Mouse (Mus musculus) layer of hippocampus, adult 18-20 months (tissue): ENCODE measurements around the gene Ccdc38. TPM values are rescaled to one million over a fixed set of nuclear protein-coding genes. Genes with fewer than 3 reads are reported as not detected.
"Not testable (repeated sequence)": the region's sequence is repeated elsewhere in the genome, so short reads cannot be mapped to it uniquely, and the experiment has no call there.

Source experiments
- DNase-seq, 2 experiments: peaks; one replicate each; pipeline ENCODE4 v3.0.0; 2022; ENCODE audit warnings: low spot score in 2 of 2
- total RNA-seq, 2 experiments: library from RNA; stranded (reverse); gene quantifications; 2 replicates each; pipeline ENCODE4 v1.2.3; 2021

The Ccdc38 gene
- total RNA-seq, 2 experiments from 2014 or later, result not detected

- DNase-seq, result no peak
Observed at GRCm38 (mm10) chr10:93547741-93548270, 7.4 kb downstream of the Ccdc38 start.

- peak; percentile 33 to 87 for DNase-seq
Observed at GRCm38 (mm10) chr10:93548991-93549390, 8.6 kb downstream of the Ccdc38 start.

- DNase-seq, result no peak
Observed at GRCm38 (mm10) chr10:93549821-93550220, 9.4 kb downstream of the Ccdc38 start.

GRCm38 (mm10) chr10:93552596-93552995, 12.2 kb downstream of the Ccdc38 start:
- DNase-seq, result no peak

- DNase-seq, result not testable (repeated sequence)
Observed at GRCm38 (mm10) chr10:93557971-93558370, 17.5 kb downstream of the Ccdc38 start.

- DNase-seq, result no peak
Observed at GRCm38 (mm10) chr10:93559786-93560185, 19.4 kb downstream of the Ccdc38 start.

- DNase-seq, result no peak
Observed at GRCm38 (mm10) chr10:93564518-93565090, 24.2 kb downstream of the Ccdc38 start.

GRCm38 (mm10) chr10:93567066-93567465, 26.6 kb downstream of the Ccdc38 start:
- no peak for DNase-seq

GRCm38 (mm10) chr10:93567841-93568566, 27.6 kb downstream of the Ccdc38 start:
- no peak for DNase-seq

- no peak for DNase-seq
Observed at GRCm38 (mm10) chr10:93568671-93569070, 28.2 kb downstream of the Ccdc38 start.

GRCm38 (mm10) chr10:93572209-93572608, 31.8 kb downstream of the Ccdc38 start:
- DNase-seq, result no peak

- DNase-seq, result no peak
Observed at GRCm38 (mm10) chr10:93574966-93575365, 34.5 kb downstream of the Ccdc38 start.

GRCm38 (mm10) chr10:93575960-93576359, 35.5 kb downstream of the Ccdc38 start:
- no peak for DNase-seq

- peak; percentile 26 to 83 for DNase-seq
Observed at GRCm38 (mm10) chr10:93577271-93577886, 36.9 kb downstream of the Ccdc38 start.

- no peak for DNase-seq
Observed at GRCm38 (mm10) chr10:93588796-93589195, 48.4 kb downstream of the Ccdc38 start.

GRCm38 (mm10) chr10:93589281-93589848, 48.9 kb downstream of the Ccdc38 start, which contains the start of gene Snrpf:
TSS of gene Snrpf (minus strand) at chr10:93589706.
- DNase-seq, result peak; percentile 85 to 98

GRCm38 (mm10) chr10:93592456-93592855, 52.0 kb downstream of the Ccdc38 start:
- DNase-seq, result no peak

- DNase-seq, result peak; percentile 80 to 95
Observed at GRCm38 (mm10) chr10:93594022-93594482, 53.6 kb downstream of the Ccdc38 start.

GRCm38 (mm10) chr10:93595831-93596230, 55.4 kb downstream of the Ccdc38 start:
- DNase-seq, result no peak

GRCm38 (mm10) chr10:93596641-93597040, 56.2 kb downstream of the Ccdc38 start:
- no peak for DNase-seq

GRCm38 (mm10) chr10:93602309-93602708, 61.9 kb downstream of the Ccdc38 start:
- no peak for DNase-seq

GRCm38 (mm10) chr10:93603256-93603655, 62.8 kb downstream of the Ccdc38 start:
- DNase-seq, result no peak
